Comparison of ENCODE assay signal across 1 mouse cellular context in the genomic region with DNA sequence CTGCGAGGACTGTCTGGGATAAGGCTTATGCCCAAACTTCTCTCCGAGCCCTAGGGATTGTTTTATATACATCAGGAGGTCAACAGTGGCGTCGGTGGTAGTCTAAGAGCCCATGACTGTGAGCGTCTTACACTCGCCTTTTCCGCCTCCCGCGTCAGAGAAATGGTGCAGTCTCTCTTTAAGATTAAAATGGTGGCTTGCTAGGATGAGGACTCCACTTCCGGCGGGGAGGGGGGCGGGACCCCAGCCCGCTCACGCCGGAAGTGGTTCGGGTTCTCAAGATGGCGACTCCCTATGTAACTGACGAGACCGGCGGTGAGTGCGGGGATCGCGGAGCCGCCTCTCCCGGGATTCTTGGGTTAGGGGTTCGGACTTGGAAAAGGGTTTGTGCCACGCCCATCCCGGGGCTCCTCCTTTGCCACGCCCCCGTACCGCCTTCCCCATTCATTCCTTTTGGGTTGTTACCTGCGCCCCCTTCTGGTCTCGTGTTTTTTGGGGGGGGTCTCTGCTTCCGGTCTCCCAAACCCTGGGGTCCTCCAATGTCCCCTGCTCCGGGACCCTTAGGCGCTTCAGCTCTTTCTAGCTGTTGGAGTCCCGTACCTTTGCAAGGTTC.
TF ChIP-seq lines count a peak whose summit lies in the region.

No protein-coding gene starts in this region.

TF ChIP-seq in ES-E14, 5 proteins besides CTCF, POLR2A, EP300 and RAD21:
- TF ChIP-seq ZNF384 (IDR thresholded peaks at IDR 0.05; ENCODE audit: low read depth, low read length) (no peak), MAFK (IDR thresholded peaks at IDR 0.05; ENCODE audit: insufficient read depth, low read depth, low read length) (no peak), HCFC1 (IDR thresholded peaks at IDR 0.05; ENCODE audit: borderline replicate concordance, insufficient read depth, low read length) (no peak), ZC3H11A (IDR thresholded peaks at IDR 0.05; ENCODE audit: borderline replicate concordance, low read depth, low read length) (no peak), CHD2 (IDR thresholded peaks at IDR 0.05; ENCODE audit: low read depth, low read length) (no peak)
